Mouse (Mus musculus) neural tube, embryonic 13.5 days (tissue): ENCODE measurements around the gene Plod3. TPM values are rescaled to one million over a fixed set of nuclear protein-coding genes. Genes with fewer than 3 reads are reported as not detected.

ENCODE experiments used
- ATAC-seq: fragments of 200-750 bp; cut with Nextera tagmentation; 2 replicates; pipeline ENCODE4 v1.8.0; 2017; ENCODE audit warnings: low read depth, mild to moderate bottlenecking, moderate TSS enrichment, moderate library complexity
- H3K27ac ChIP-seq: fragments of 300-500 bp; sonication (generic); replicated peaks from 2 replicates; pipeline ENCODE4 v1.5.1; 2015; ENCODE audit warnings: moderate library complexity, mild to moderate bottlenecking, inconsistent platforms
- H3K27me3 ChIP-seq: fragments of 300-500 bp; sonication (generic); 2 replicates; pipeline ENCODE4 v1.6.1; 2015; ENCODE audit warnings: mild to moderate bottlenecking, inconsistent platforms
- H3K36me3 ChIP-seq: fragments of 300-500 bp; sonication (generic); 2 replicates; pipeline ENCODE4 v1.6.1; 2015; ENCODE audit warnings: mild to moderate bottlenecking, inconsistent platforms
- H3K4me1 ChIP-seq: fragments of 300-500 bp; sonication (generic); replicated peaks from 2 replicates; pipeline ENCODE4 v1.6.1; 2015; ENCODE audit warnings: inconsistent platforms
- H3K4me2 ChIP-seq: fragments of 300-500 bp; sonication (generic); 2 replicates; pipeline ENCODE4 v1.6.1; 2015; ENCODE audit warnings: inconsistent platforms, mild to moderate bottlenecking, moderate library complexity
- H3K4me3 ChIP-seq: fragments of 300-500 bp; sonication (generic); 2 replicates; pipeline ENCODE4 v1.5.1; 2015; ENCODE audit warnings: mild to moderate bottlenecking, inconsistent platforms
- H3K9ac ChIP-seq: fragments of 300-500 bp; sonication (generic); 2 replicates; pipeline ENCODE4 v1.6.1; 2015; ENCODE audit warnings: moderate library complexity, mild to moderate bottlenecking, inconsistent platforms
- H3K9me3 ChIP-seq: fragments of 300-500 bp; sonication (generic); 2 replicates; pipeline ENCODE4 v1.6.1; 2016; ENCODE audit warnings: inconsistent platforms
- WGBS: fragments of 180-500 bp; shearing (Covaris S2); methylation state at CpG from one replicate; pipeline ENCODE4 v1.1.7; 2015; 5-methylcytosine and 5-hydroxymethylcytosine counted together
- polyA plus RNA-seq: library from polyadenylated mRNA; unstranded; fragments of >200 nt; fragmentation: Nextera tagmentation; extraction: Ambion mirVana; gene quantifications from 2 replicates; pipeline ENCODE4 v1.2.1, GENCODE M21; 2015

The Plod3 gene
- polyA plus RNA-seq, 1 experiment from 2014 or later: 34.5 TPM

GRCm38 (mm10) chr5:136966331-136966730, 20.5 kb upstream of the Plod3 start, which contains the start of gene Cldn15:
TSS of gene Cldn15 (plus strand) at chr5:136966616.
- Histone ChIP-seq H3K9ac (peak within 1 kb of the TSS; percentile 17; the same call in 1 of the 2 replicates), H3K4me1 (peaks cover 22% of the 10 kb centered on the region), H3K4me3 (no peak within 1 kb of the TSS), H3K4me2 (no peak within 1 kb of the TSS), H3K36me3 (peaks cover 49% of the 10 kb centered on the region), H3K9me3 (no peaks in the 10 kb centered on the region), H3K27ac (peak within 1 kb of the TSS; percentile 28), H3K27me3 (no peaks in the 10 kb centered on the region)
- 57% methylated on average over 6 of the region's 6 CpGs for WGBS
- no peak for ATAC-seq

- Histone ChIP-seq H3K4me2 (no peak overlapping the region), H3K27me3 (no peaks in the 10 kb centered on the region), H3K4me3 (no peak overlapping the region), H3K36me3 (peaks cover 49% of the 10 kb centered on the region), H3K9ac (no peak overlapping the region), H3K27ac (no peak overlapping the region), H3K9me3 (no peaks in the 10 kb centered on the region), H3K4me1 (peaks cover 17% of the 10 kb centered on the region)
- 94% methylated on average over 4 of the region's 4 CpGs for WGBS
- no peak for ATAC-seq
Measured at GRCm38 (mm10) chr5:136966861-136967455, 19.9 kb upstream of the Plod3 start.

- Histone ChIP-seq H3K9me3 (no peaks in the 10 kb centered on the region), H3K4me3 (no peak overlapping the region), H3K27me3 (no peaks in the 10 kb centered on the region), H3K36me3 (peaks cover 49% of the 10 kb centered on the region), H3K9ac (no peak overlapping the region), H3K4me2 (no peak overlapping the region), H3K4me1 (peaks cover 17% of the 10 kb centered on the region), H3K27ac (no peak overlapping the region)
- ATAC-seq: no peak
- 80% methylated on average over 10 of the region's 10 CpGs for WGBS
Measured at GRCm38 (mm10) chr5:136967592-136967991, 19.2 kb upstream of the Plod3 start.

- H3K36me3 ChIP-seq: peaks cover 21% of the 10 kb centered on the region
- H3K27me3 ChIP-seq: no peaks in the 10 kb centered on the region
- H3K4me2 ChIP-seq: no peak overlapping the region
- H3K4me3 ChIP-seq: no peak overlapping the region
- H3K9me3 ChIP-seq: no peaks in the 10 kb centered on the region
- H3K27ac ChIP-seq: no peak overlapping the region
- ATAC-seq: no peak
- peaks cover 9% of the 10 kb centered on the region; the same call in 1 of the 2 replicates for H3K4me1 ChIP-seq
- H3K9ac ChIP-seq: no peak overlapping the region
- 72% methylated on average over 1 of the region's 1 CpGs for WGBS
Measured at GRCm38 (mm10) chr5:136970703-136971102, 16.1 kb upstream of the Plod3 start.

GRCm38 (mm10) chr5:136973670-136974069, 13.1 kb upstream of the Plod3 start:
- Histone ChIP-seq H3K27ac (no peak overlapping the region), H3K9me3 (no peaks in the 10 kb centered on the region), H3K9ac (no peak overlapping the region), H3K27me3 (no peaks in the 10 kb centered on the region), H3K36me3 (no peaks in the 10 kb centered on the region), H3K4me1 (no peaks in the 10 kb centered on the region), H3K4me3 (no peak overlapping the region), H3K4me2 (no peak overlapping the region)
- WGBS: 82% methylated on average over 8 of the region's 8 CpGs
- no peak for ATAC-seq

GRCm38 (mm10) chr5:136977769-136978168, 9.1 kb upstream of the Plod3 start:
- WGBS: 73% methylated on average over 4 of the region's 4 CpGs
- no peak overlapping the region for H3K9ac ChIP-seq
- H3K9me3 ChIP-seq: no peaks in the 10 kb centered on the region
- H3K4me2 ChIP-seq: no peak overlapping the region
- no peak overlapping the region for H3K4me3 ChIP-seq
- no peak for ATAC-seq
- H3K27ac ChIP-seq: no peak overlapping the region
- peaks cover 21% of the 10 kb centered on the region for H3K36me3 ChIP-seq
- H3K4me1 ChIP-seq: no peaks in the 10 kb centered on the region
- H3K27me3 ChIP-seq: no peaks in the 10 kb centered on the region

GRCm38 (mm10) chr5:136979762-136980161, 7.1 kb upstream of the Plod3 start:
- H3K4me3 ChIP-seq: no peak overlapping the region
- WGBS: 81% methylated on average over 2 of the region's 2 CpGs
- H3K36me3 ChIP-seq: peaks cover 34% of the 10 kb centered on the region
- no peak overlapping the region for H3K27ac ChIP-seq
- no peak overlapping the region for H3K9ac ChIP-seq
- no peaks in the 10 kb centered on the region for H3K27me3 ChIP-seq
- no peaks in the 10 kb centered on the region for H3K4me1 ChIP-seq
- H3K4me2 ChIP-seq: no peak overlapping the region
- no peaks in the 10 kb centered on the region for H3K9me3 ChIP-seq
- no peak for ATAC-seq

- H3K4me3 ChIP-seq: no peak overlapping the region
- no peak overlapping the region for H3K4me2 ChIP-seq
- no peak for ATAC-seq
- H3K27me3 ChIP-seq: no peaks in the 10 kb centered on the region
- WGBS: 87% methylated on average over 8 of the region's 8 CpGs
- H3K27ac ChIP-seq: no peak overlapping the region
- H3K36me3 ChIP-seq: peaks cover 34% of the 10 kb centered on the region
- no peak overlapping the region for H3K9ac ChIP-seq
- peaks cover 6% of the 10 kb centered on the region for H3K4me1 ChIP-seq
- no peaks in the 10 kb centered on the region for H3K9me3 ChIP-seq
Measured at GRCm38 (mm10) chr5:136980974-136981373, 5.8 kb upstream of the Plod3 start.

GRCm38 (mm10) chr5:136982338-136982930, 4.4 kb upstream of the Plod3 start:
- H3K4me3 ChIP-seq: no peak overlapping the region
- 49% methylated on average over 15 of the region's 16 CpGs for whole genome bisulfite sequencing

GRCm38 (mm10) chr5:136984828-136985227, 2.0 kb upstream of the Plod3 start:
- ATAC-seq: no peak
- no peaks in the 10 kb centered on the region for H3K27me3 ChIP-seq
- WGBS: 59% methylated on average over 14 of the region's 14 CpGs
- no peaks in the 10 kb centered on the region for H3K9me3 ChIP-seq
- H3K9ac ChIP-seq: no peak overlapping the region
- H3K4me3 ChIP-seq: no peak overlapping the region
- H3K4me2 ChIP-seq: no peak overlapping the region
- peaks cover 47% of the 10 kb centered on the region for H3K36me3 ChIP-seq
- no peak overlapping the region for H3K27ac ChIP-seq
- peaks cover 25% of the 10 kb centered on the region for H3K4me1 ChIP-seq

More at GRCm38 (mm10) chr5:136982338-136982930, 4.4 kb upstream of the Plod3 start:
- no peak overlapping the region for H3K9ac ChIP-seq
- H3K9me3 ChIP-seq: no peaks in the 10 kb centered on the region
- no peak overlapping the region for H3K4me2 ChIP-seq
- peaks cover 10% of the 10 kb centered on the region for H3K4me1 ChIP-seq
- no peak overlapping the region for H3K27ac ChIP-seq
- H3K27me3 ChIP-seq: no peaks in the 10 kb centered on the region
- H3K36me3 ChIP-seq: peaks cover 34% of the 10 kb centered on the region
- no peak for ATAC-seq

GRCm38 (mm10) chr5:136987138-136987933, 517 bp downstream of the Plod3 start:
- peak overlapping the region; percentile 86 for H3K4me2 ChIP-seq
- peak overlapping the region; percentile 97 for H3K9ac ChIP-seq
- no peaks in the 10 kb centered on the region for H3K9me3 ChIP-seq
- H3K27ac ChIP-seq: peak overlapping the region; percentile 97
- ATAC-seq: peak; percentile 62
- H3K4me3 ChIP-seq: peak overlapping the region; percentile 56
- peaks cover 52% of the 10 kb centered on the region for H3K36me3 ChIP-seq
- under 1% methylated on average over 67 of the region's 67 CpGs for WGBS
- peaks cover 25% of the 10 kb centered on the region for H3K4me1 ChIP-seq
- no peaks in the 10 kb centered on the region for H3K27me3 ChIP-seq

GRCm38 (mm10) chr5:136987934-136988271, 1.1 kb downstream of the Plod3 start, which contains the start of gene Znhit1:
TSS of gene Znhit1 (minus strand) at chr5:136988021.
- H3K9me3 ChIP-seq: no peaks in the 10 kb centered on the region
- WGBS: 4% methylated on average over 12 of the region's 12 CpGs
- peak within 1 kb of the TSS; percentile 97 for H3K9ac ChIP-seq
- ATAC-seq: 0 out of 2 replicates have a peak, but pooled peaks have one; percentile 2
- peaks cover 57% of the 10 kb centered on the region for H3K36me3 ChIP-seq
- peaks cover 25% of the 10 kb centered on the region for H3K4me1 ChIP-seq
- H3K4me2 ChIP-seq: peak within 1 kb of the TSS; percentile 86
- H3K27ac ChIP-seq: peak within 1 kb of the TSS; percentile 97
- no peaks in the 10 kb centered on the region for H3K27me3 ChIP-seq
- peak within 1 kb of the TSS; percentile 56 for H3K4me3 ChIP-seq
